Mouse (Mus musculus): ENCODE results near the gene Adamts2. TPM values are rescaled to one million over a fixed set of nuclear protein-coding genes. Genes with fewer than 3 reads are reported as not detected.

The Adamts2 gene
- polyA plus RNA-seq, 1 experiment = 0.73 TPM

GRCm38 (mm10) chr11:50638197-50638867, 36.4 kb downstream of the Adamts2 start:
- Histone ChIP-seq H3K4me1 (ENCODE audit: control insufficient read depth, insufficient read depth, low read length) (no peaks in the 10 kb centered on the region), H3K9me3 (replicated peaks; ENCODE audit: control insufficient read depth, insufficient read depth, low read length, poor library complexity, severe bottlenecking) (peaks cover 4% of the 10 kb centered on the region; the same call in 1 of the 2 replicates), H3K9ac (ENCODE audit: low read depth, poor library complexity, severe bottlenecking) (no peak overlapping the region), H3K27me3 (ENCODE audit: control insufficient read depth, insufficient read depth, low read length, poor library complexity, severe bottlenecking) (no peaks in the 10 kb centered on the region), H3K36me3 (ENCODE audit: control insufficient read depth, insufficient read depth, low read length, poor library complexity, severe bottlenecking) (no peaks in the 10 kb centered on the region), H3K4me3 (ENCODE audit: low read depth, low read length) (no peak overlapping the region), H3K27ac (ENCODE audit: insufficient read depth, low read length) (no peak overlapping the region)
- TF ChIP-seq POLR2A (IDR thresholded peaks at IDR 0.05; ENCODE audit: insufficient read depth, low read length) (no peak), CTCF (IDR thresholded peaks at IDR 0.05; ENCODE audit: low read depth, low read length) (no peak), EP300 (IDR thresholded peaks at IDR 0.05; ENCODE audit: insufficient read depth, low read depth, low read length) (no peak)

GRCm38 (mm10) chr11:50638868-50639220, 37.0 kb downstream of the Adamts2 start:
- H3K36me3 ChIP-seq (ENCODE audit: control insufficient read depth, insufficient read depth, low read length, poor library complexity, severe bottlenecking) = no peaks in the 10 kb centered on the region
- H3K27ac ChIP-seq (ENCODE audit: insufficient read depth, low read length) = no peak overlapping the region
- H3K27me3 ChIP-seq (ENCODE audit: control insufficient read depth, insufficient read depth, low read length, poor library complexity, severe bottlenecking) = no peaks in the 10 kb centered on the region
- H3K4me3 ChIP-seq (ENCODE audit: low read depth, low read length) = no peak overlapping the region
- no peak for TF ChIP-seq POLR2A (IDR thresholded peaks at IDR 0.05; ENCODE audit: insufficient read depth, low read length)
- no peak for TF ChIP-seq EP300 (IDR thresholded peaks at IDR 0.05; ENCODE audit: insufficient read depth, low read depth, low read length)
- TF ChIP-seq CTCF (IDR thresholded peaks at IDR 0.05; ENCODE audit: low read depth, low read length) = no peak
- H3K4me1 ChIP-seq (ENCODE audit: control insufficient read depth, insufficient read depth, low read length) = no peaks in the 10 kb centered on the region
- H3K9ac ChIP-seq (ENCODE audit: low read depth, poor library complexity, severe bottlenecking) = no peak overlapping the region
- H3K9me3 ChIP-seq (replicated peaks; ENCODE audit: control insufficient read depth, insufficient read depth, low read length, poor library complexity, severe bottlenecking) = peaks cover 4% of the 10 kb centered on the region; the same call in 1 of the 2 replicates

- no peaks in the 10 kb centered on the region for H3K36me3 ChIP-seq (ENCODE audit: control insufficient read depth, insufficient read depth, low read length, poor library complexity, severe bottlenecking)
- H3K27me3 ChIP-seq (ENCODE audit: control insufficient read depth, insufficient read depth, low read length, poor library complexity, severe bottlenecking) = no peaks in the 10 kb centered on the region
- no peak overlapping the region for H3K9ac ChIP-seq (ENCODE audit: low read depth, poor library complexity, severe bottlenecking)
- H3K27ac ChIP-seq (ENCODE audit: insufficient read depth, low read length) = no peak overlapping the region
- peaks cover 2% of the 10 kb centered on the region; the same call in 1 of the 2 replicates for H3K9me3 ChIP-seq (replicated peaks; ENCODE audit: control insufficient read depth, insufficient read depth, low read length, poor library complexity, severe bottlenecking)
- no peaks in the 10 kb centered on the region for H3K4me1 ChIP-seq (ENCODE audit: control insufficient read depth, insufficient read depth, low read length)
- TF ChIP-seq EP300 (IDR thresholded peaks at IDR 0.05; ENCODE audit: insufficient read depth, low read depth, low read length) (no peak), CTCF (IDR thresholded peaks at IDR 0.05; ENCODE audit: low read depth, low read length) (no peak), POLR2A (IDR thresholded peaks at IDR 0.05; ENCODE audit: insufficient read depth, low read length) (no peak)
- H3K4me3 ChIP-seq (ENCODE audit: low read depth, low read length) = no peak overlapping the region
Observed at GRCm38 (mm10) chr11:50642583-50642982, 40.7 kb downstream of the Adamts2 start.

- Histone ChIP-seq H3K9ac (ENCODE audit: low read depth, poor library complexity, severe bottlenecking) (no peak overlapping the region), H3K36me3 (ENCODE audit: control insufficient read depth, insufficient read depth, low read length, poor library complexity, severe bottlenecking) (no peaks in the 10 kb centered on the region), H3K4me1 (ENCODE audit: control insufficient read depth, insufficient read depth, low read length) (no peaks in the 10 kb centered on the region), H3K27me3 (ENCODE audit: control insufficient read depth, insufficient read depth, low read length, poor library complexity, severe bottlenecking) (no peaks in the 10 kb centered on the region), H3K27ac (ENCODE audit: insufficient read depth, low read length) (no peak overlapping the region), H3K9me3 (replicated peaks; ENCODE audit: control insufficient read depth, insufficient read depth, low read length, poor library complexity, severe bottlenecking) (no peaks in the 10 kb centered on the region), H3K4me3 (ENCODE audit: low read depth, low read length) (no peak overlapping the region)
- TF ChIP-seq POLR2A (IDR thresholded peaks at IDR 0.05; ENCODE audit: insufficient read depth, low read length) = no peak
- no peak for TF ChIP-seq CTCF (IDR thresholded peaks at IDR 0.05; ENCODE audit: low read depth, low read length)
- TF ChIP-seq EP300 (IDR thresholded peaks at IDR 0.05; ENCODE audit: insufficient read depth, low read depth, low read length) = no peak
Observed at GRCm38 (mm10) chr11:50646148-50646547, 44.3 kb downstream of the Adamts2 start.

- H3K9ac ChIP-seq (ENCODE audit: low read depth, poor library complexity, severe bottlenecking) = no peak overlapping the region
- no peak overlapping the region for H3K4me3 ChIP-seq (ENCODE audit: low read depth, low read length)
- TF ChIP-seq EP300 (IDR thresholded peaks at IDR 0.05; ENCODE audit: insufficient read depth, low read depth, low read length) (no peak), POLR2A (IDR thresholded peaks at IDR 0.05; ENCODE audit: insufficient read depth, low read length) (no peak), CTCF (IDR thresholded peaks at IDR 0.05; ENCODE audit: low read depth, low read length) (no peak)
- H3K36me3 ChIP-seq (ENCODE audit: control insufficient read depth, insufficient read depth, low read length, poor library complexity, severe bottlenecking) = no peaks in the 10 kb centered on the region
- no peak overlapping the region for H3K27ac ChIP-seq (ENCODE audit: insufficient read depth, low read length)
- H3K9me3 ChIP-seq (replicated peaks; ENCODE audit: control insufficient read depth, insufficient read depth, low read length, poor library complexity, severe bottlenecking) = no peaks in the 10 kb centered on the region
- H3K4me1 ChIP-seq (ENCODE audit: control insufficient read depth, insufficient read depth, low read length) = no peaks in the 10 kb centered on the region
- no peaks in the 10 kb centered on the region for H3K27me3 ChIP-seq (ENCODE audit: control insufficient read depth, insufficient read depth, low read length, poor library complexity, severe bottlenecking)
Observed at GRCm38 (mm10) chr11:50648143-50648807, 46.4 kb downstream of the Adamts2 start.

GRCm38 (mm10) chr11:50650037-50650436, 48.2 kb downstream of the Adamts2 start:
- no peak overlapping the region for H3K27ac ChIP-seq (ENCODE audit: insufficient read depth, low read length)
- H3K4me1 ChIP-seq (ENCODE audit: control insufficient read depth, insufficient read depth, low read length) = no peaks in the 10 kb centered on the region
- no peak overlapping the region for H3K4me3 ChIP-seq (ENCODE audit: low read depth, low read length)
- no peaks in the 10 kb centered on the region for H3K27me3 ChIP-seq (ENCODE audit: control insufficient read depth, insufficient read depth, low read length, poor library complexity, severe bottlenecking)
- no peak overlapping the region for H3K9ac ChIP-seq (ENCODE audit: low read depth, poor library complexity, severe bottlenecking)
- TF ChIP-seq EP300 (IDR thresholded peaks at IDR 0.05; ENCODE audit: insufficient read depth, low read depth, low read length) (no peak), POLR2A (IDR thresholded peaks at IDR 0.05; ENCODE audit: insufficient read depth, low read length) (no peak), CTCF (IDR thresholded peaks at IDR 0.05; ENCODE audit: low read depth, low read length) (no peak)
- H3K9me3 ChIP-seq (replicated peaks; ENCODE audit: control insufficient read depth, insufficient read depth, low read length, poor library complexity, severe bottlenecking) = no peaks in the 10 kb centered on the region
- no peaks in the 10 kb centered on the region for H3K36me3 ChIP-seq (ENCODE audit: control insufficient read depth, insufficient read depth, low read length, poor library complexity, severe bottlenecking)
